Mouse (Mus musculus) G1E (cell line): ENCODE results near the gene Avil.

ENCODE experiments used
- CTCF ChIP-seq: IDR thresholded peaks from 2 replicates; pipeline ENCODE4 v1.5.1; 2012; ENCODE audit warnings: low read depth, low read length, inconsistent platforms, mixed read lengths
- GATA1 ChIP-seq: IDR thresholded peaks from 2 replicates; pipeline ENCODE4 v1.6.1; 2012; ENCODE audit warnings: borderline replicate concordance, low read length, inconsistent platforms, mixed read lengths
- GATA2 ChIP-seq: IDR thresholded peaks from 2 replicates; pipeline ENCODE4 v1.6.1; 2012; ENCODE audit warnings: low read depth, low read length, inconsistent platforms, borderline replicate concordance
- POLR2AphosphoS5 ChIP-seq: IDR thresholded peaks from 2 replicates; pipeline ENCODE4 v1.6.1; 2012; ENCODE audit warnings: low read depth, low read length, inconsistent platforms; ENCODE audit not compliant: insufficient replicate concordance
- TAL1 ChIP-seq: conservative IDR thresholded peaks from 2 replicates; pipeline ENCODE4 v1.6.1; 2012; ENCODE audit warnings: low read depth, low read length, inconsistent platforms, mixed read lengths

GRCm38 (mm10) chr10:126962966-126963330 is 37.6 kb upstream of the Avil start:
- TF ChIP-seq CTCF (no peak), GATA2 (no peak), TAL1 (no peak), GATA1 (no peak), POLR2AphosphoS5 (no peak)
